Mouse (Mus musculus) gastrocnemius, adult 8-10 months (tissue): ENCODE data around the gene Pfn4. TPM values are rescaled to one million over a fixed set of nuclear protein-coding genes. Genes with fewer than 3 reads are reported as not detected.
"Not testable (repeated sequence)": the region's sequence is repeated elsewhere in the genome, so short reads cannot be mapped to it uniquely, and the experiment has no call there.

Experiments used
- DNase-seq, 2 experiments: peaks; one replicate each; pipeline ENCODE4 v3.0.0; 2022; ENCODE audit warnings: low spot score in 2 of 2
- total RNA-seq, 4 experiments: library from RNA; stranded (reverse); gene quantifications; 2 replicates each; pipeline ENCODE4 v1.2.4; 2022

The Pfn4 gene
- total RNA-seq = 1 to 10 TPM in 3 of 4 experiments, under 1 TPM in 1; 0.67 to 1.1 (median 1.0) TPM

DNA sequence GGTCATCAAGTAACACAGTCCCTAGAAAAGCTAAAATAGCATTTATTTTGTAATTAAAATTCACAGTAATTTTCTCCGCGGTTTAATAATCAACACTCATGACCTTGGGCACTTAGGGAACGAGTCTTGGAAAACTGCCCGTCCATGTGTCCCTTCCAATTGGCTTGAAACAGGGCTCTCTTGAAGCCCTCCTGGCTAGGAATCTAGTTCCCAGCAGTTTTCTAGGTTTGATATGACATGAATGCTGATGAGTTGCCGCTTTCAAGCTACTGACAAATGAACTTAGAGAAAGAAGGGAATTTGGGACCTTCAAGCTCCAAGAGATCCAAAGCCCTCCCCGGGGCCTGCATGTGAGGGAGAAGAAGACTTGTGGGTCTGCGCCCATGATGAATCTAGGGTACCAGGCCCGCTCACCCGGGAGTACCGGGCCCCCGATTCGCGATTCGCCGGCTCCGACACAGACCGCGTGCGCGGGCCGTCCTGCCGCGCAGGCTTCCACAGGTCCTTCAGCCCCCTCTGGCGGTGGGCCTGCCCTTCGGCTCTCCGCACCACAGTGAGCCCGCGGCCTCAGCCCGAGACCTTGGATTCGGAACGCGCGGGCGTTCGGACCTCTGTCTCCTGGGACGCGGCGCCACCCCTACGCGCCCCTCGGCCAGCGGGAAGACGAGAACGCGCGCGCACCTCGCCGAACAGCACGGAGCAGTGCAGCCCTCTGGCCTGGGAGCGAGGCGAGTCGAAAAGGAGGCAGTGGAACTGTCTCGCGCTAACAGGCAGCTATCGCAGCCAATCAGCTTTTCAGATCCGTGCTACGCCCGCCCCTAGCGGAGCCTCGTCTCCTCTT, at the start of gene Pfn4, which contains the start of gene Fam228b:
TSS of gene Pfn4 (plus strand) at position 531 of the 841 bp plus-strand sequence.
TSS of gene Fam228b (minus strand) at position 776 of the 841 bp plus-strand sequence.
- DNase-seq = peak; percentile 89 to 90

DNA sequence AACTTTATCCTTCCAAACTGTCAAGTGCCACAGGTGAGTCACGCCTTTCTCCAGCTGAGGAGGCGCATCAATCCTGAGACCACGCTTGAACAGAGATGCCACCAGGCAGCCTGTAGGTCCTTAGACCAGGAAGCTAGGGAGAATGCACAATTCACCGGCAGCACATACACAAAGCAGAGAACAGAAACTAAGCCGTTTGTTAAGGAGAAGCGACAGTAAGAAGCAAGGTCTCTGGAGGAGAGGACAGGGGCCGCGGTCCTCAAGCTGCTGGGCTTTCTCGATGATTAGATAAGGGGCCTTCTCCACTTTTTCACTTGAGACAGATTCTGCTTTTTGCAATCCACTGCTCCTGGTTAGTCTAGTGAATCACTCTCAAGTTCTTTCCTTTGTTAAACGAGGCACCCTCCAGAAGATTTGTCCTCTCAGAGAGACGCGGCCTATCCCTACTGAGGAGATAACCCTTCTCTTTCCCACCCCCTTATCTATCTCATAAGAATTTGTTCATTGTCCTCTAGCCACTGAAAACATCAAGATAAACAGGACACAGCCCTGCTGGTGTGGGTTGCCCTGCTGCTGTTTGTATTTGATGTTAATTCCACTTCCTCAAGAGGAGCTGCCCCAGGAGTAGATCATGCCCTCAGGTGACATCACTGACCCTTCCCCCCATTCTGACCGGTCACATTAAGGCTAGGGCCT, 49.6 kb upstream of the Pfn4 start:
- no peak for DNase-seq

GRCm38 (mm10) chr12:4719762-4720754, 48.8 kb upstream of the Pfn4 start:
- no peak for DNase-seq

DNA sequence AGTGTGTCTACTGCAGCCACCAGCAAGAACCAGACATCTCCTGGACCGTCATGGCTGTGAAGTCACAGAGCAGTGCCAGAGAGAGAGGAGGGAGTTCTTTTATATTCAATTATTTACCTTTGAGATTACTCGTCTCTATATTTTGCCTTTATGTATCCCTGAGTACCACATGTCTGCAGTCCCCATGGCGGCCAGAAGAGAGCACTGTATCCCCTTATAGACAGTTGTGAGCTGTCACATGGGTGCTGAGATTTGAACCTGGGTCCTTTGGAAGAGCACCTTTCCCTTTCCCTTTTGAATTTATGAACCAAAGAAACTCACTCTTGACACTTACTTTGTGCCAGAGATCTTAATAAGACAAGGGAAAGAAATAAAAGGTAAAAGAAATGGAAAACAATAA, 39.7 kb upstream of the Pfn4 start:
- no peak for DNase-seq

DNA sequence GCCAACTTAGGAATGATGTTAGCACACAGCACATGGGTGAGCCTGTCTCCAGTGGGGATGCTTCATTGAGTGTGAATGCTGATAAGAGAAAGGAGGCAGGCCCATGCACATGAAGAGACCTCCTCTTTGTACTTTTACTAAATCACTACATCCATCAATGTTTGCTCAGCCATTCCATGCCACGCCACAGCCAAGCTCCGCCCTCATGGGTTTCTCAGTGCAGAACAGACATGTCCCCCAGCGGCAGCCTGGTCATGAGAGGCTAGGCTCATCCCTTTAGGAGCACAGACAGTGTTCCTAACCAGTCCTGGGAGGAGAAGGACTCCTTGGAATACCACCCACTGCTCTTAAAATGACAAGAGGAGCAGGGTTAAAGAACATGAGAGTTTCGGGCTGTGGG, 37.2 kb upstream of the Pfn4 start:
- no peak for DNase-seq

DNA sequence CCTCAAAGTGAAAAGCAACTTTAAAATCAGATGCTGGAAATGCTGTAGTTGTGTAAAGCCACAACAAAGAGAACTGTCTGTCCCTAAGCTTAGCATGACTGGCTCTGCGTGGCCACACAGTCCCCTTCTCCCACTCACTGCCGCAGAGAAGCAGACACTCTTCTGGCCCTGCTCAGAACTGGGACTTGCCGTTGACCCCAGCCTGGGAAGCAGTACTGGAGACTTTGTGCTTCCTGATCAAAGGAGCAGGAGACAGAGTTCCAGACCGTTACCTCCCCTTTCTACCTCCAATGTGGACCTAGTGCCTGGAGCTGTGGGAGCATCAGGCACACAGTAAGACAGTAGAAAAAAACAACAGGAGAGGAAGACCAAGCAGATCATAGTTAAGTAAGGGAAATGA, 36.5 kb upstream of the Pfn4 start:
- no peak for DNase-seq

GRCm38 (mm10) chr12:4738031-4738576, 30.7 kb upstream of the Pfn4 start, which contains the start of gene Fam228a:
Gene Fam228a (minus strand): TSS chr12:4738430.
- DNase-seq = no peak

DNA sequence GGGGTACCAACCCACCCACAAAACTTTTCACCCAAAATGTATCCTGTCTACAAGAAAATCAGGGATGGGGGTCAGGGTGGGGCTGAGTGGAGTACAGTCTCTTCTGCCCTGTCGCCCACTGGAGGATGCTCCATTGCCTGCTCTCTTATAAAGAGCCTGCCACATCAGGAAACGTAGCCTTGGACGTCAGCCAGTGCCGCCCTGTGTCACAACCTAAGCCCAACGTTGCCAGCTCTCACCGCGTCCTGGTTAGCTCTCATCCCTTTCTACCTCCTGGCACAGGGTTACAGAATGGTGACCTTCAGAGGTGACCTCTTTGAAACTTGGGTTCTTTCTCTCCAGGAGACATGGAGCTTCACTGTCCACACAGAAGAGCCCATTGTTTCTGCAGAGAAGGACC, 28.0 kb upstream of the Pfn4 start:
- no peak for DNase-seq

DNA sequence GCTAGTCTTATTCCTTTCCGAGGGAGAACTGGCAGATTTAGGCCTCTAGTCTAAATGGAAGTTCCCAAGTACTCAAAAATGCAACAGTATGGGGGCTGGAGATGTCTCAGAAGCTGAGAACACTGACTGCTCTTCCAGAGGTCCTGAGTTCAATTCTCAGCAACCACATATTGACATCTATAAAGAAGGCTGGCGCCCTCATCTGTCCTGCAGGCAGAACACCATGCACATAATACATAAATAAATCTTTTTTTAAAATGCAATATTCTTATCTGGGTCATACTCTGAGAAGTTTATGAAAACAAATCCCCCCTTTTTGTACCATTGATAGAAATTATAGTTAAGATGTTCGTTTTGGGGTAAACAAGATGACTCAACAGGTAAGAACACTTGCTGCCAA, 26.6 kb upstream of the Pfn4 start:
- DNase-seq = no peak

DNA sequence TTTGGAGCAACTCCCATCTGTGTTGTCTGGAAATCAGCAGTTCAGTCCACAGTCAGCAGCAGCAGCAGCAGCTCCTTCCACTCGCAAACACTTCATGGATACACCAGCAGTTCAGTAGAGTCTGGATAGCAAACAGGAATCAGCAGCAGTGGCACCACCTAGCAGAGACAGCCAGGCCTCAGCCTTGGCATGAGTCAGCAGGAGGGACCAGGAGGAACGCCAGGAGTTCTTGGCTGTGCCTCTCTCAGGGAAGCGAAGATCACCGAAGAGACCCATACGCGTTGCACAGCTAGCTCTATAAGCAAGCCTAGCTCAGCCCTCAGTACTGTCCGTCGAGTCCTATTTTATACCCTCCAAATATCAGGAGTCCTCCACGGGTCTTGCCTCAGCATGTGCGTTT, 24.3 kb upstream of the Pfn4 start:
- peak; percentile 13 to 46 for DNase-seq

DNA sequence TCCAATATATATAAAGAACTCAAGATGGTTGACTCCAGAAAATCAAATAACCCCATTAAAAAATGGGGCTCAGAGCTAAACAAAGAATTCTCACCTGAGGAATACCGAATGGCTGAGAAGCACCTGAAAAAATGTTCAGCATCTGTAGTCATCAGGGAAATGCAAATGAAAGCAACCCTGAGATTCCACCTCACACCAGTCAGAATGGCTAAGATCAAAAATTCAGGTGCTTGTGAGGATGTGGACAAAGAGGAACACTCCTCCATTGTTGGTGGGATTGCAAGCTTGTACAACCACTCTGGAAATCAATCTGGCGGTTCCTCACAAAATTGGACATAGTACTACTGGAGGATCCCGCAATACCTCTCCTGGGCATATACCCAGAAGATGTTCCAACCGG, 14.4 kb upstream of the Pfn4 start:
- not testable (repeated sequence) for DNase-seq

DNA sequence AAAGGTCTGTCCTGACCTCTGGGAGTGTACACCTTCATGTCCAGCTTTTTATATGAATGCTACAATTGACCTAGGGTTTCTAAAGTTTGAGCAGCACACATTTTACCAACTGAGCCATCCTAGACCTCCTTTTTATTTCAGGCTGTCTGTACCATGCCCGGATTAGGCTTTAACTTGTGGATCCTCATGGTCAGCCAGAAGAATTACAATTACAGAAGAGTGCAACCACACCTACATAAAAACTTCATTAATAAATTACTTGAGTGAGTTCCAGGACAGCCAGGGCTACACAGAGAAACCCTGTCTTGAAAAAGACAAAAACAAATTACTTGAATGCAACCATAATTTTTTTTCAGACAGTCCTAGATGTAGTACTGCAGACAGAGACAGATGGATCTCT, 11.8 kb upstream of the Pfn4 start:
- DNase-seq = no peak

- no peak for DNase-seq
These were observed 506 bp downstream of the Pfn4 start for GRCm38 (mm10) chr12:4769333-4769723.

GRCm38 (mm10) chr12:4774895-4775587, 6.2 kb downstream of the Pfn4 start:
- no peak for DNase-seq

GRCm38 (mm10) chr12:4775588-4775949, 6.7 kb downstream of the Pfn4 start:
- DNase-seq = no peak

- no peak for DNase-seq
These were observed 8.9 kb downstream of the Pfn4 start for GRCm38 (mm10) chr12:4777734-4778133.

- DNase-seq = no peak
These were observed 11.4 kb downstream of the Pfn4 start for GRCm38 (mm10) chr12:4780245-4780644.

- DNase-seq = no peak
These were observed 12.4 kb downstream of the Pfn4 start for GRCm38 (mm10) chr12:4781270-4781669.

- DNase-seq = not testable (repeated sequence)
These were observed 13.0 kb downstream of the Pfn4 start for GRCm38 (mm10) chr12:4781725-4782404.

DNA sequence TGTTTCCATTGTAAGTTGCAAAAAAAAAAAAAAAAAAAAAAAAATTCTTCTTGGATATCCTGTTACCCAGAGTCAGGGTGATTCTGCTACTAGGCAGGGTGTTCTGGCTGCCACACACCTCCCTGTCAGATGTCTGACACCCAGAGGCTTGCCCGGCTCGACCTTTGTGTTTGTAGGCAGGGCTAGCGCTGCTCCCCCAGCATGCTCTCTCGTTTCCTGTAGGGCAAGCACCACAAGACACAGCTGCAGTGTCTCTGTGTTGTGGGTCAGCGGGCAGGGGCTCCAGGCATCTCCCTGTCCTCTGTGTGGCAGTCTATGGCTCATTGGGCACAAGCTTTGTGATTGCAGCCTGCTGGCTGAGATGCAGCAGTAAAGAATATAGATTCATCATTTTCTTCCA, 14.8 kb downstream of the Pfn4 start:
- no peak for DNase-seq
